Mouse (Mus musculus): ENCODE results near the gene Pink1.

- TF ChIP-seq CTCF (IDR thresholded peaks at IDR 0.05; ENCODE audit: low read depth, low read length) (no peak), POLR2A (IDR thresholded peaks at IDR 0.05; ENCODE audit: borderline replicate concordance, low read depth, low read length) (no peak)
Observed at GRCm38 (mm10) chr4:138342048-138342447, 15.9 kb upstream of the Pink1 start.

All from bone marrow macrophage, adult 2 months (primary cell).